Mouse (Mus musculus) heart, postnatal 10 days (tissue): ENCODE measurements around the gene Alkbh4. TPM values are rescaled to one million over a fixed set of nuclear protein-coding genes. Genes with fewer than 3 reads are reported as not detected.

Source experiments
- DNase-seq, 2 experiments: peaks; one replicate each; pipeline ENCODE4 v3.0.0; 2021
- intact Hi-C: fragments of 180-260 bp; cut with DNase I; formaldehyde crosslinking; loops from one replicate; pipeline ENCODE4 v1.15.1; 2025
- microRNA-seq, 2 experiments: library from miRNA; unstranded; fragments of <30 nt; microRNA quantifications; one replicate each; pipeline ENCODE4 v1.2.0; 2022
- total RNA-seq, 2 experiments: library from RNA; stranded (reverse); gene quantifications; 2 replicates each; pipeline ENCODE4 v1.2.3; 2021

Gene Alkbh4
- total RNA-seq, 2 experiments from 2014 or later: 6.1 to 7.1 TPM

GRCm38 (mm10) chr5:136173606-136174463, 37.9 kb downstream of the Alkbh4 start:
- intact Hi-C loops: no loop called here
- DNase-seq: peak in 1 of 2 experiments; percentile 27

- DNase-seq: no peak
- intact Hi-C loops: no loop called here
Measured at GRCm38 (mm10) chr5:136179594-136179993, 43.6 kb downstream of the Alkbh4 start.

GRCm38 (mm10) chr5:136181197-136181596, 45.3 kb downstream of the Alkbh4 start:
- intact Hi-C loops: no loop called here
- DNase-seq: no peak

GRCm38 (mm10) chr5:136182049-136182448, 46.1 kb downstream of the Alkbh4 start:
- DNase-seq: no peak
- intact Hi-C loops: no loop called here

- intact Hi-C loops: no loop called here
Measured at GRCm38 (mm10) chr5:136182830-136183229, 46.9 kb downstream of the Alkbh4 start.

GRCm38 (mm10) chr5:136183766-136184165, 47.8 kb downstream of the Alkbh4 start:
- DNase-seq: no peak
- intact Hi-C loops: no loop called here

More at GRCm38 (mm10) chr5:136182830-136183229, 46.9 kb downstream of the Alkbh4 start:
- DNase-seq: no peak

- DNase-seq: peak; percentile 58 to 79
- intact Hi-C loops: loop anchor here (1.0 to 5.0 kb wide), 4 partner anchors 50 to 139 kb away; partner anchors contain the start of genes Alkbh4, Lrwd1 and Polr2j
Measured at GRCm38 (mm10) chr5:136186723-136187122, 50.8 kb downstream of the Alkbh4 start.

Small RNA genes lying within 50 kb of the gene (microRNA-seq; reads per million reads assigned to microRNA genes)
- gene Mir7035: 0 to 1.7 reads per million in 2 experiments

Other genes with a start within 250 kb of the Alkbh4 start
- 100 to 1,000 TPM; 304 to 329 TPM for gene Hspb1, start 248.2 kb upstream of the Alkbh4 start, total RNA-seq
- gene Ywhag, start 201.5 kb upstream of the Alkbh4 start, total RNA-seq: 100 to 1,000 TPM; 321 to 334 TPM
- 1 to 10 TPM in 1 of 2 experiments, under 1 TPM in 1; 0.43 to 1.4 TPM for gene Ssc4d, start 161.6 kb upstream of the Alkbh4 start, total RNA-seq
- not detected for gene Zp3, start 156.0 kb upstream of the Alkbh4 start, total RNA-seq
- gene Dtx2, start 141.3 kb upstream of the Alkbh4 start, total RNA-seq: 10 to 100 TPM in 1 of 2 experiments, 1 to 10 TPM in 1; 9.5 to 10.7 TPM
- gene Upk3b, start 97.7 kb upstream of the Alkbh4 start, total RNA-seq: 10 to 100 TPM; 18.0 to 32.2 TPM
- not detected for gene Upk3bl, start 81.7 kb upstream of the Alkbh4 start, total RNA-seq
- gene Rasa4, start 52.2 kb upstream of the Alkbh4 start, total RNA-seq: 1 to 10 TPM; 5.5 to 6.3 TPM
- gene Polr2j, start 19.5 kb upstream of the Alkbh4 start, total RNA-seq: 10 to 100 TPM; 63.9 to 80.0 TPM
- 1 to 10 TPM; 7.0 to 7.7 TPM for gene Lrwd1, start 72 bp upstream of the Alkbh4 start, total RNA-seq
- gene Orai2, start 34.6 kb downstream of the Alkbh4 start, total RNA-seq: 1 to 10 TPM; 2.7 to 3.8 TPM
- 10 to 100 TPM; 24.4 to 25.6 TPM for gene Prkrip1, start 62.8 kb downstream of the Alkbh4 start, total RNA-seq
- 1 to 10 TPM; 2.0 to 3.3 TPM for gene Sh2b2, start 110.4 kb downstream of the Alkbh4 start, total RNA-seq